Mouse (Mus musculus) spleen, embryonic (tissue): Measurements from ENCODE around the gene Hemk1.

Experiments used
- CTCF ChIA-PET: fragments of 350-600 bp; sonication (Branson Sonifier 250); formaldehyde crosslinking; loops from one replicate; lab custom pipeline; 2022; lab: Charles Lee

Hemk1 gene

GRCm38 (mm10) chr9:107338172-107338883, at the start of gene Hemk1:
Hemk1 (minus strand) TSS chr9:107338350.
- CTCF ChIA-PET: interaction anchor here (0.6 to 1.6 kb wide), 3 partner anchors 8 to 52 kb away, joined by 3 to 4 read pairs (median 3); partner anchors contain the start of gene Cish

- CTCF ChIA-PET: no interaction called here
Measured at GRCm38 (mm10) chr9:107387708-107388107, 49.6 kb upstream of the Hemk1 start.

- CTCF ChIA-PET: no interaction called here
Measured at GRCm38 (mm10) chr9:107386722-107387121, 48.6 kb upstream of the Hemk1 start.

- CTCF ChIA-PET: interaction anchor here (0.6 kb wide), 1 partner anchor 293 kb away, joined by 3 read pairs; no protein-coding TSS in a partner anchor
Measured at GRCm38 (mm10) chr9:107384396-107384795, 46.2 kb upstream of the Hemk1 start.

GRCm38 (mm10) chr9:107381723-107382122, 43.6 kb upstream of the Hemk1 start:
- CTCF ChIA-PET: no interaction called here

- CTCF ChIA-PET: no interaction called here
Measured at GRCm38 (mm10) chr9:107377961-107378512, 39.9 kb upstream of the Hemk1 start.

GRCm38 (mm10) chr9:107375451-107375850, 37.3 kb upstream of the Hemk1 start:
- CTCF ChIA-PET: no interaction called here

GRCm38 (mm10) chr9:107374623-107375022, 36.5 kb upstream of the Hemk1 start:
- CTCF ChIA-PET: no interaction called here

- CTCF ChIA-PET: interaction anchor here (0.6 kb wide), 1 partner anchor 30 kb away, joined by 3 read pairs; no protein-coding TSS in a partner anchor
Measured at GRCm38 (mm10) chr9:107372441-107372840, 34.3 kb upstream of the Hemk1 start.

GRCm38 (mm10) chr9:107370106-107370463, 31.9 kb upstream of the Hemk1 start:
- CTCF ChIA-PET: no interaction called here

GRCm38 (mm10) chr9:107369270-107370105, 31.3 kb upstream of the Hemk1 start:
- CTCF ChIA-PET: no interaction called here

GRCm38 (mm10) chr9:107368302-107368701, 30.2 kb upstream of the Hemk1 start:
- CTCF ChIA-PET: interaction anchor here (0.5 kb wide), 1 partner anchor 152 kb away, joined by 5 read pairs; no protein-coding TSS in a partner anchor

- CTCF ChIA-PET: no interaction called here
Measured at GRCm38 (mm10) chr9:107366644-107367043, 28.5 kb upstream of the Hemk1 start.

GRCm38 (mm10) chr9:107360989-107361388, 22.8 kb upstream of the Hemk1 start:
- CTCF ChIA-PET: no interaction called here

- CTCF ChIA-PET: interaction anchor here (0.6 to 1.4 kb wide), 3 partner anchors 17 to 568 kb away, joined by 4 to 8 read pairs (median 5); partner anchors contain the start of gene 6430571L13Rik
Measured at GRCm38 (mm10) chr9:107357651-107358050, 19.5 kb upstream of the Hemk1 start.

GRCm38 (mm10) chr9:107355870-107356765, 18.0 kb upstream of the Hemk1 start:
- CTCF ChIA-PET: interaction anchor here (0.9 to 2.4 kb wide), 4 partner anchors 16 to 64 kb away, joined by 3 to 7 read pairs (median 4); partner anchors contain the start of genes 6430571L13Rik and Cish

GRCm38 (mm10) chr9:107354826-107355225, 16.7 kb upstream of the Hemk1 start:
- CTCF ChIA-PET: interaction anchor here (0.6 to 2.4 kb wide), 2 partner anchors 59 to 190 kb away, joined by 3 to 7 read pairs; partner anchors contain the start of gene Cish

- CTCF ChIA-PET: interaction anchor here (0.5 kb wide), 1 partner anchor 1675 kb away, joined by 10 read pairs; no protein-coding TSS in a partner anchor
Measured at GRCm38 (mm10) chr9:107349321-107349720, 11.2 kb upstream of the Hemk1 start.

GRCm38 (mm10) chr9:107347586-107348183, 9.5 kb upstream of the Hemk1 start:
- CTCF ChIA-PET: no interaction called here

GRCm38 (mm10) chr9:107346081-107346480, 7.9 kb upstream of the Hemk1 start:
- CTCF ChIA-PET: no interaction called here
